Mouse (Mus musculus): ENCODE measurements around the gene Napa.

Gene Napa

GRCm38 (mm10) chr7:16132161-16132581 is 33.9 kb downstream of the Napa start:
- no peak for DNase-seq (ENCODE audit: low spot score)

GRCm38 (mm10) chr7:16132926-16133325 is 34.7 kb downstream of the Napa start:
- DNase-seq (ENCODE audit: low spot score) = no peak

- no peak for DNase-seq (ENCODE audit: low spot score)
These were observed 35.4 kb downstream of the Napa start for GRCm38 (mm10) chr7:16133691-16134090.

GRCm38 (mm10) chr7:16134951-16135392 is 36.7 kb downstream of the Napa start:
- DNase-seq (ENCODE audit: low spot score) = no peak

GRCm38 (mm10) chr7:16146489-16147410 is 48.5 kb downstream of the Napa start:
- DNase-seq (ENCODE audit: low spot score) = no peak

- DNase-seq (ENCODE audit: low spot score) = no peak
These were observed 49.4 kb downstream of the Napa start for GRCm38 (mm10) chr7:16147643-16148042.

GRCm38 (mm10) chr7:16149241-16149640 is 51.0 kb downstream of the Napa start:
- peak; percentile 87 for DNase-seq (ENCODE audit: low spot score)

GRCm38 (mm10) chr7:16150191-16151145 is 52.2 kb downstream of the Napa start:
- DNase-seq (ENCODE audit: low spot score) = no peak

GRCm38 (mm10) chr7:16153522-16153921 is 55.3 kb downstream of the Napa start:
- DNase-seq (ENCODE audit: low spot score) = no peak

- no peak for DNase-seq (ENCODE audit: low spot score)
These were observed 57.0 kb downstream of the Napa start for GRCm38 (mm10) chr7:16155132-16155872.

GRCm38 (mm10) chr7:16156105-16156714 is 58.0 kb downstream of the Napa start:
- no peak for DNase-seq (ENCODE audit: low spot score)

- DNase-seq (ENCODE audit: low spot score) = no peak
These were observed 60.5 kb downstream of the Napa start for GRCm38 (mm10) chr7:16158735-16159134.

- no peak for DNase-seq (ENCODE audit: low spot score)
These were observed 62.4 kb downstream of the Napa start for GRCm38 (mm10) chr7:16160702-16161101.

GRCm38 (mm10) chr7:16161302-16161701 is 63.0 kb downstream of the Napa start:
- DNase-seq (ENCODE audit: low spot score) = no peak

- no peak for DNase-seq (ENCODE audit: low spot score)
These were observed 63.8 kb downstream of the Napa start for GRCm38 (mm10) chr7:16162036-16162435.
